In the genomic region with DNA sequence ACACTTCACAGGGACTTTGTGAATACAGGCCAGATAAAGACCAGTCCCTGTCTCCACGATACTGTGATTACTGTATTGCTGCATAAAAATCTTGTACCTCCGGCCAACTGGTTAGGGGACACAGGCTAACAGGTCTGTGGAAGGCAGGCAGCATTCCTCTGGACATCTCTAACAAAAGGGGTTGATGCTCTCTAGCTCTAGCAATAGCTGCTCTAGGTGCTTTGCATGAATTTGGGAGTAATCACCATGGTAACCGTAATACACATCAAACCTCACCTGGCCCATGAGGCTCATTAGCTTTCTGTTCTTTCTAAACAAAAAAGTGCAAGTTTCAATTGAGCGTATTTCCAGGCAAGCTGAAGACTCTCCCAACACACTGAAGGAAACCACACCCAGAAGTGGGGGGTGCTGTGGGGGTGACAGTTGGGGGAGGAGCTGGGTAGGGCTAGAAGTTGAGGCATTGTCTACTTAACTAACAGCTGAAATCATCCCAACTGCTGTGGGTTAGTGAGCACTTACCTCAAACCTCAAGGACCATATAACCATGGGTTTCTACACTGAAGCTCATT, we compare ENCODE assay signal across 8 mouse cellular contexts.
DNase-seq lines count a peak whose midpoint lies in the region; ATAC-seq lines count a peak whose summit lies in the region.
"Had no signal": no experiment of that assay in that cellular context is flagged by ENCODE, and none has a peak within 500 bp of the region (broad histone marks: within the 10 kb centered on the region; RNA-seq: fewer than 3 reads in every experiment).

No protein-coding gene starts in this region.

- no peak overlapping the region for H3K4me2 ChIP-seq in neural tube, embryonic 14.5 days (ENCODE audit: low read depth, low read length)
- no peak overlapping the region for H3K4me2 ChIP-seq in neural tube, embryonic 15.5 days

- peak; percentile 41 for ATAC-seq in neural tube, embryonic 14.5 days (ENCODE audit: low read depth)
- no peak for ATAC-seq in neural tube, embryonic 15.5 days (ENCODE audit: low FRiP score)
- peak; percentile 46 for ATAC-seq in granulocyte monocyte progenitor cell, adult 5-6 weeks (replicated peaks; ENCODE audit: poor library complexity, severe bottlenecking)
- ATAC-seq: hindbrain, embryonic 16.5 days had no signal

- peak; percentile 64 for DNase-seq in lung, postnatal 25 days (ENCODE audit: low spot score)
- peak; percentile 72 for DNase-seq in thymus, postnatal 4 days
- DNase-seq in testis, postnatal 10 days (ENCODE audit: low spot score): no peak
- DNase-seq in right cerebral cortex, postnatal 14 days: no peak

- no peak overlapping the region for H3K9ac ChIP-seq in neural tube, embryonic 14.5 days (replicated peaks; ENCODE audit: low read depth, low read length)
- no peak overlapping the region for H3K9ac ChIP-seq in neural tube, embryonic 15.5 days (replicated peaks)

- H3K36me3 ChIP-seq in neural tube, embryonic 14.5 days (ENCODE audit: control insufficient read depth, insufficient read depth, low read length): no peaks in the 10 kb centered on the region
- H3K36me3 ChIP-seq in neural tube, embryonic 15.5 days: no peaks in the 10 kb centered on the region

- no peak overlapping the region for H3K27ac ChIP-seq in neural tube, embryonic 14.5 days (ENCODE audit: low read depth, low read length)
- H3K27ac ChIP-seq in neural tube, embryonic 15.5 days (replicated peaks): no peak overlapping the region

- H3K4me3 ChIP-seq in neural tube, embryonic 14.5 days (ENCODE audit: low read depth, low read length): no peak overlapping the region
- H3K4me3 ChIP-seq in neural tube, embryonic 15.5 days (replicated peaks): no peak overlapping the region

- H3K4me1 ChIP-seq in neural tube, embryonic 14.5 days (ENCODE audit: control insufficient read depth, insufficient read depth, low read length): peaks cover 7% of the 10 kb centered on the region; the same call in 1 of the 2 replicates
- H3K4me1 ChIP-seq in neural tube, embryonic 15.5 days: peaks cover 11% of the 10 kb centered on the region

- H3K9me3 ChIP-seq in neural tube, embryonic 14.5 days (ENCODE audit: control insufficient read depth, low read length): no peaks in the 10 kb centered on the region
- H3K9me3 ChIP-seq in neural tube, embryonic 15.5 days (replicated peaks): no peaks in the 10 kb centered on the region

- H3K27me3 ChIP-seq in neural tube, embryonic 14.5 days (ENCODE audit: control insufficient read depth, insufficient read depth, low read length): no peaks in the 10 kb centered on the region
- no peaks in the 10 kb centered on the region for H3K27me3 ChIP-seq in neural tube, embryonic 15.5 days (replicated peaks)

- WGBS in neural tube, embryonic 14.5 days: 60% methylated on average over 4 of the region's 4 CpGs
- WGBS in neural tube, embryonic 15.5 days: 64% methylated on average over 4 of the region's 4 CpGs

Comparison
In these comparisons a context has a peak if more than half of its experiments do, and no peak if none do; other contexts are left out.
1. DNase-seq: peak in lung, postnatal 25 days (single experiment) and thymus, postnatal 4 days (single experiment); none in testis, postnatal 10 days (single experiment) and right cerebral cortex, postnatal 14 days (single experiment).